Mouse (Mus musculus) kidney, postnatal 14 days (tissue): ENCODE measurements around the gene Hist1h3g.
A peak's percentile ranks its signal among the peaks of the same experiment; 100 is the strongest.
"Not testable (repeated sequence)": the region's sequence is repeated elsewhere in the genome, so short reads cannot be mapped to it uniquely, and the experiment has no call there.

ENCODE experiments used
- DNase-seq: peaks from one replicate; pipeline ENCODE4 v3.0.0; 2022; ENCODE audit warnings: mixed read lengths

Gene Hist1h3g

GRCm38 (mm10) chr13:23560699-23561098, 25.5 kb downstream of the Hist1h3g start:
- not testable (repeated sequence) for DNase-seq

- DNase-seq = not testable (repeated sequence)
Measured at GRCm38 (mm10) chr13:23561531-23561882, 26.3 kb downstream of the Hist1h3g start.

DNA sequence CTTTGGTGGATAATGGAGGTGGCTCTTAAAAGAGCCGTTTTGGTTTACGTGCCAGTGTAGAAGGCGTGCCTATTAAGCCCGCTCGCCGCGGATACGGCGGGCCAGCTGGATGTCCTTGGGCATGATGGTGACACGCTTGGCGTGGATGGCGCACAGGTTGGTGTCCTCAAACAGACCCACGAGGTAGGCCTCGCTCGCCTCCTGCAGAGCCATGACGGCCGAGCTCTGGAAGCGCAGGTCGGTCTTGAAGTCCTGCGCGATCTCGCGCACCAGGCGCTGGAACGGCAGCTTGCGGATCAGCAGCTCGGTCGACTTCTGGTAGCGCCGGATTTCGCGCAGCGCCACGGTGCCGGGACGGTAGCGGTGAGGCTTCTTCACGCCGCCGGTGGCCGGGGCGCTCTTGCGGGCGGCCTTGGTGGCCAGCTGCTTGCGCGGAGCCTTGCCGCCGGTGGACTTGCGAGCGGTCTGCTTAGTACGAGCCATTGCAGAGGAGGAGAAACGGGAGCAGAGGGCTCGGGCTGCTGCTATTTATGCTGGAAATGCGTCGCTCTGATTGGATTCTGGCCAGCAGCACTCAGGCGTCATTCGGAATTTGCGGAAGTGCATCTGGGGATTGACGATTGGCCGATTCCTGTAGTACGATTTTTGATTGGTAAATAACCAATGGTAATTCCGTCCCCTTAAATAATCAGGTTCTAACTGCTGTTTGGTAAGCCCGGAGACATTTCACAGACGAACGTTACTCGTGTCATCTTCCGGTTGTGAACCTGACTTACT, 26.8 kb downstream of the Hist1h3g start, which contains the start of gene Hist1h3e:
Gene Hist1h3e (minus strand): TSS at position 487 of the 777 bp plus-strand sequence.
- DNase-seq = peak; percentile 95

GRCm38 (mm10) chr13:23562699-23563462, 27.7 kb downstream of the Hist1h3g start:
- peak; percentile 58 for DNase-seq

DNA sequence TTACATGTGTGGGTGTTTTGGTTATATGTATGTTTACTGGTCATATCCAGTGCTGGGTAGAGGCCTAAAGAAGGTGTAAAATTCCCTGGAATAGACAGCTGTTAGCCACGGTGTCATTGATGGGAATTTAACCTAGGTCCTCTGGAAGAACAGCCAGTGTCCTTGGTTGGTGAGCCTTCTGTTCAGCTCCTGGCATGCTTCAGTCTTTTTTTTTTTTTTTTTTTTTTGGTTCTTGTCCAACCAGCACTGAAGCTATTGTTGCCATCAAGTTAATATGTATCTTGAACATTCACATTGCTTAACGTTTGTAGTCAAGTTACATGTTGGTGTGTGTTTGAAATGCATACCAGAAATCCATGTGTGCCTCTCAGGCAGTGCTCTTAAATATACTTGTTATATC, 29.3 kb downstream of the Hist1h3g start:
- no peak for DNase-seq

GRCm38 (mm10) chr13:23570261-23571021, 35.2 kb downstream of the Hist1h3g start:
- DNase-seq = not testable (repeated sequence)

DNA sequence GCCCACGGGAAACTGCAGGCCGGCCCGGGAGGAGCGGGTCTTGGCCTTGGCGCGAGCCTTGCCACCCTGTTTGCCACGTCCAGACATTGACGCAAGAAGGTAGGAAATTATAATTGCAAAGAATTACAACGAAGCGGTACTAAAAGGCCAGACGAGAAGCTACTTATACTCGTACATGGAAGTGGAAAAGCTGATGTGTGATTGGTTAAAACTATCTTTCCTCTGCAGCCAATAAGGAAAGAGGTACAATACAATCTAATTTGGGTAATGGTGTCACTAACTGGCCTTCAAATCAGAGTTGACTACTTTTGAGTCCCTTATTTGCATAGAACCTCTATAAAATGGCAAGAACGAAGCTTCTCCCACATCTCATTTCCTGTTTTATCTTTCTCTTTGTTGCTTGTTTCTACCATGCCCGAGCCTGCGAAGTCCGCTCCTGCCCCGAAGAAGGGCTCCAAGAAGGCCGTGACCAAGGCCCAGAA, 35.8 kb downstream of the Hist1h3g start, which contains the start of the genes Hist1h2ae and Hist1h2bg:
Gene Hist1h2ae (minus strand): TSS at position 199 of the 482 bp plus-strand sequence.
Gene Hist1h2bg (plus strand): TSS at position 375 of the 482 bp plus-strand sequence.
- peak; percentile 76 for DNase-seq

DNA sequence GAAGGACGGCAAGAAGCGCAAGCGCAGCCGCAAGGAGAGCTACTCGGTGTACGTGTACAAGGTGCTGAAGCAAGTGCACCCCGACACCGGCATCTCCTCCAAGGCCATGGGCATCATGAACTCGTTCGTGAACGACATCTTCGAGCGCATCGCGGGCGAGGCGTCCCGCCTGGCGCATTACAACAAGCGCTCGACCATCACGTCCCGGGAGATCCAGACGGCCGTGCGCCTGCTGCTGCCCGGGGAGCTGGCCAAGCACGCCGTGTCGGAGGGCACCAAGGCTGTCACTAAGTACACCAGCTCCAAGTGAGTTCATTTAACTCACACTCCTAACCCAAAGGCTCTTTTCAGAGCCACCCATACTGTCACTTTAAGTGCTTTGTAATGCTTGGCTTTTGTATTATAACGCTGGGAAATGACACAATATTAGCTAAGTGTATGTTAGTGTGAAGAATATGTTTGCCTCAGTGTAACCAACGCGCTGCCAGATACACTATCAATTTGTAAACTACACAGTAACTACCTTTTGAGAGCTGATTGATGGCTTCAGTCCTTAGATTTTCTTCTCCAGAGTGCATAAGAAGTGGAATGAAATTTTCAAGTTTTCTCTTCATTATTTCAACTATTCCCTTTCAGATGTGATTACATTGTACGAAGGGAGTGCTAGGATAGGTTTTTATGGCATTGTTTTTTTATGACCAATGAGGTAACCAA, 36.4 kb downstream of the Hist1h3g start:
- DNase-seq = not testable (repeated sequence)

GRCm38 (mm10) chr13:23572218-23573033, 37.2 kb downstream of the Hist1h3g start:
- DNase-seq = no peak

- not testable (repeated sequence) for DNase-seq
Measured at GRCm38 (mm10) chr13:23573034-23573897, 38.0 kb downstream of the Hist1h3g start.

GRCm38 (mm10) chr13:23573898-23574524, 38.8 kb downstream of the Hist1h3g start, which contains the start of the genes Hist1h2bf and Hist1h2ad:
Gene Hist1h2bf (minus strand): TSS chr13:23574196.
Gene Hist1h2ad (plus strand): TSS chr13:23574381.
- DNase-seq = peak; percentile 94

GRCm38 (mm10) chr13:23574546-23575170, 39.4 kb downstream of the Hist1h3g start:
- DNase-seq = not testable (repeated sequence)

DNA sequence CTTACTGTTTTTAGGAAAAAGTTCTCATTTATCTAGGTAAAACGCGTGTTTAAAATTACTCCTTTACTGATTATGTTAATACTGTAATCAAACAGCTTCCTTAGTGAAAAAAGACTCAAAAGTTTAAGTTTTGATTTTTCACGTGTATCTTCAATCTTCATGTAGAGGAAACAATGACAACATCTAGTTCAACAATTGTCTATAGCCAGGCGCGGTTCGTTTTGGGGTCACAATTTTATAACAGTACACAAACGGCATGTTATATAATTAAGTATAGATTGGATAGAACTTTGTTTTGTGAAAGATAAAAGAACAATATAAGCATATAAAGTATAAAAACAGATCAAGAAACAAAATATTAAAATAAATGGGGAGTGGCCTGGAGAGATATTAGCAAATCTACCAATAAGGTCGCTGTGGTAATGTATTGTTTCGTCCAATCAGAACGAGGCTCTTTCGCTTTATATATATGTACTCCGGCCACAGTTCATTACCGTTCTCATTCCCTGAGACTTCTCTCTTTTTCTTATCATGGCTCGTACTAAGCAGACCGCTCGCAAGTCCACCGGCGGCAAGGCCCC, 40.1 kb downstream of the Hist1h3g start, which contains the start of gene Hist1h3d:
Gene Hist1h3d (plus strand): TSS at position 493 of the 581 bp plus-strand sequence.
- DNase-seq = peak; percentile 73

DNA sequence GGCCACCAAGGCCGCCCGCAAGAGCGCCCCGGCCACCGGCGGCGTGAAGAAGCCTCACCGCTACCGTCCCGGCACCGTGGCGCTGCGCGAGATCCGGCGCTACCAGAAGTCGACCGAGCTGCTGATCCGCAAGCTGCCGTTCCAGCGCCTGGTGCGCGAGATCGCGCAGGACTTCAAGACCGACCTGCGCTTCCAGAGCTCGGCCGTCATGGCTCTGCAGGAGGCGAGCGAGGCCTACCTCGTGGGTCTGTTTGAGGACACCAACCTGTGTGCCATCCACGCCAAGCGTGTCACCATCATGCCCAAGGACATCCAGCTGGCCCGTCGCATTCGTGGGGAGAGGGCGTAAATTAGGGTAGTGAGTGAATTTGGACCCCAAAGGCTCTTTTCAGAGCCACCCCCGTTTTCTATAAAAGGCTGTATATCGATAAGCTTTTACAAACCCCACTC, 40.7 kb downstream of the Hist1h3g start:
- DNase-seq = not testable (repeated sequence)

DNA sequence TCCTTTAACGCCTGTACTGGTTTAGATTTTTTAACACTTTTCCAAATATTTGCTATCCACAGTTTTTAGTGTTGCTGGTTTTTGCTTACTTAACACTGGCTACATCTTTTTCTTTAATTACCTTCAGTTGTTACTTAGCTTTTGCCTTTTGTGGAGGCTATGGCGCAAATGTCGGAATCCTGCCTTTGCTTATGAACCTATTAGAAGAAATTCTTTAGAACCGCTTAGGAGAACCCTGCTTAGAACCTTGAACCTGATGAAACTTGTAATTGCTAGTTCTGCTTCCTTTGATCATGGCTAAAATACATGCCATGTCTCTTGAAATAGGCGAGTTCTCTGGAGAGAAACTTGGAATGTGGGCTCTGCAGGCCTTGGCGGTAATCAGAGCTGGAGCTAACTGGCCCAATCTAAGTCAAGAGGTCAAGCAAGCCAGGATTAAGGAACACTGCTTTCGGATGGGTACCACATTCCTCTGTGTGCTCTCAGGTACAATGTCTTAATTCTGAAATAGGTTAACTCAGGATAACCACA, 41.2 kb downstream of the Hist1h3g start:
- DNase-seq = no peak

DNA sequence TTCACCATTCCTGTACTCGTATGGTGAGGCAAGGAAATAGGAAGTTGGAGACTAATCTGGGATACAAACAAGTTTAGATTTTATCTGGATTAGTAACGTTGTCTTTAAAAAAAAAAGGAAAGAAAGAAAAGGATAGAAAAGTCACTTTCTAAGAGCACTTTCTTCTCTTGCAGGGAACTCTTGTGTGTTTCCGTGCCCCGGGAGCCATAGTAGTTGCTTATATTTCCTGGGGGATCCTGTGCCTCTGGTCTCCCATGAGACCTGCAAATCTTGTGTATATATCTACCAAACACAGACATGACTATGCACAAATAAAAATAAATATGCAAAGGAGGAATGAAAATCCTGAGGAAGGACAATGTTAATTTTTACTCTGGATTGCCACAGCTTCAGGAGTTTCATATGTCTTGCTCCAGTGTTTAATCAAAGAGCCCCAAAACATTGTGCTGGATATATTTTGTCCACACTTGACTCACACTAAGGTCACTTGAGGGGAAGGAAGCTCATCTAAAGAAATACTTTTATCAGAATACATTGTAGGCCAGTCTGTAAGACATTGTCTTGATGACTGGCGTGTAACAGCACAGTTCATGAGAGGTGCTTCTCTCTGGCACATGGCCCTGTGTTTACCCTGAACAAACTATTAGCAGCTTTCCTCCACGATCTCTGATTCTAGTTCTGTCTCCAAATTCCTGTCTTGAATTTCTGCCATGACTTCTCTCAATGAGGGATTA, 41.9 kb downstream of the Hist1h3g start:
- no peak for DNase-seq

DNA sequence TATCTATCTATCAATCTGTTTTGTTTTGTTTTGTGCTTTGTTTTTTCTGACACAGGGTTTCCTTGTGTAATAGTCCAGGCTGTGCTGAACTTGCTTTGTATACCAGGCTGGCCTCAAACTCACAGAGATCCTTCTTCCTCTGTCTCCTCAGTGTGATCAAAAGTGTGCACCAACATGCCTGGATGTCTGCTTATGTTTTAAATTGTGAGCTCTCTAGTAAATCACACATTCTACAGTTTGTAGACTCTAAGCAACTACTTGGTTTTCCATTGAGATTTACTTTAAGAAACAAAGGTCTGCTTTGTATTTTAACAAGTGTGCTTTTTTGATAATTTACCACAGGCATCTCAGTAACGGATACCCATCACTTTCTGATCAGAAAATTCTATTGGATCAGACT, 42.6 kb downstream of the Hist1h3g start:
- no peak for DNase-seq
